Mouse (Mus musculus): ENCODE data around the gene Mta2.

- TF ChIP-seq EP300 (IDR thresholded peaks at IDR 0.05; ENCODE audit: low read depth in 1 of 2, low read length in 2 of 2): no peak
- TF ChIP-seq CTCF (IDR thresholded peaks at IDR 0.05 in 2 of 3, conservative IDR thresholded peaks at IDR 0.05 in 1 of 3; ENCODE audit: control insufficient read depth in 1 of 3, insufficient read depth in 1 of 3, low read depth in 2 of 3, low read length in 3 of 3, poor library complexity in 1 of 3, severe bottlenecking in 1 of 3): no peak
- no peak for TF ChIP-seq MYC (IDR thresholded peaks at IDR 0.05; ENCODE audit: low read depth, low read length)
- TF ChIP-seq HCFC1 (IDR thresholded peaks at IDR 0.05; ENCODE audit: low read depth, low read length): no peak
- TF ChIP-seq TCF12 (IDR thresholded peaks at IDR 0.05; ENCODE audit: low read depth, low read length): no peak
- TF ChIP-seq RCOR1 (IDR thresholded peaks at IDR 0.05; ENCODE audit: low read depth, low read length): no peak
- TF ChIP-seq MXI1 (IDR thresholded peaks at IDR 0.05; ENCODE audit: low read depth, low read length): no peak
Observed at GRCm38 (mm10) chr19:8965771-8966170, 24.1 kb downstream of the Mta2 start.
